Mouse (Mus musculus) left cerebral cortex, adult 8-10 months (tissue): ENCODE data around the gene Rgl1. TPM values are rescaled to one million over a fixed set of nuclear protein-coding genes. Genes with fewer than 3 reads are reported as not detected.
"Not testable (repeated sequence)": the region's sequence is repeated elsewhere in the genome, so short reads cannot be mapped to it uniquely, and the experiment has no call there.

Experiments used
- DNase-seq, 2 experiments: peaks; one replicate each; pipeline ENCODE4 v3.0.0; 2022; ENCODE audit warnings: low spot score in 2 of 2
- total RNA-seq, 4 experiments: library from RNA; stranded (reverse); gene quantifications; 2 replicates each; pipeline ENCODE4 v1.2.4; 2022

Rgl1 gene
- total RNA-seq, 4 experiments from 2014 or later = 100 to 110 (median 103) TPM

DNA sequence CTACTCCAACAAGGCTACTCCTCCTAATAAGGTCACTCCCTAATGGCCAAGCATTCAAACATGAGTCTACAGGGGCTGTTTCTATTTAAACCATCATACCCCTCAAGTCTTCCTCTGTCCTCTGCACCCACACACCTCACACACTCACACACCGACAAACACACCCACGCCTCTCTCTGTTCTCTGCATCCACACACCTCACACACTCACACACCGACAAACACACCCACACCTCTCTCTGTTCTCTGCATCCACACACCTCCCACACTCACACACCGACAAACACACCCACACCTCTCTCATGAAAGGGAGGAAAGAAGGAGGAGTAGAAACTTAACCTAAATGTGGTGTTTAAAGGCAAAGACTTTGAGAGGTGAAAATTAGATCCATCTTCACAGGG, 106.2 kb downstream of the Rgl1 start:
- DNase-seq = peak in 1 of 2 experiments; percentile 44

DNA sequence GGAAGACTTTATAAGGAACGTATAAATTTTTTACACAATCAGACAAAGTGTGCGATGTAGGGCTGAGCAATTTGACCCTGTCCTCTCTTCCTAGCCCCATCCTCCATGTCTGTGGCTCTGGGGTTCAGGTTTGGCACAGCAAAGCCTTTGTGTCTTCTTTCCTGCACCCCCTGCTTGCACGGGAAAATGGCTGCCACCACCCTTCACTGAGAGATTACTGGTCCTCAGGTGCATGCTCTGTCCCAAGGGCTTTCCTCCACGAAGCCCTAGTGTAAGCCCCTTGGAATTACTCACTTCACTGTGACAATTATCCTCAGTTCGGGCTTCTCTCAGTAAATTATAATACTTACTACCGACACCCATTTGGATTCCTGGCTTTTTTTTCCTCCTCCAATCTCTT, 109.5 kb downstream of the Rgl1 start:
- DNase-seq = no peak

DNA sequence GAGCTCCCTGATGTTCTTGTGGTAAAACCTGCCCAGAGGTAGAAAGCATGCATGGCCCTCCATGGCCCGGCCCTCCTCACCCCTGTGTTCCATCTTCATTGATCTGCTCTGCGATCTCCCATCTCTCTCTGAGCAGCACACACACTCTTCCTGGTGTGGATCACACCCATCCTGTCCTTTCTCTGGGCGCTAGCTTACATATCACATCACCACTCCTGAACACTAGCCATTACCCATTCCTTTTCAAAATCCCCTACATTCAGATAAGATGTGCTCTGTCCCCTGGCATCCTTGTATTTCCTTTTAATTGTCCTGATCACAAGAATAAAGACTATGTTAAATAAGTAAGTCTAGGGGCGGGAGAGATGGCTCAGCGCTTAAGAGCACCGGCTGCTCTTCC, 111.3 kb downstream of the Rgl1 start:
- no peak for DNase-seq

- no peak for DNase-seq
Observed at GRCm38 (mm10) chr1:152651495-152651874, 114.7 kb downstream of the Rgl1 start.

DNA sequence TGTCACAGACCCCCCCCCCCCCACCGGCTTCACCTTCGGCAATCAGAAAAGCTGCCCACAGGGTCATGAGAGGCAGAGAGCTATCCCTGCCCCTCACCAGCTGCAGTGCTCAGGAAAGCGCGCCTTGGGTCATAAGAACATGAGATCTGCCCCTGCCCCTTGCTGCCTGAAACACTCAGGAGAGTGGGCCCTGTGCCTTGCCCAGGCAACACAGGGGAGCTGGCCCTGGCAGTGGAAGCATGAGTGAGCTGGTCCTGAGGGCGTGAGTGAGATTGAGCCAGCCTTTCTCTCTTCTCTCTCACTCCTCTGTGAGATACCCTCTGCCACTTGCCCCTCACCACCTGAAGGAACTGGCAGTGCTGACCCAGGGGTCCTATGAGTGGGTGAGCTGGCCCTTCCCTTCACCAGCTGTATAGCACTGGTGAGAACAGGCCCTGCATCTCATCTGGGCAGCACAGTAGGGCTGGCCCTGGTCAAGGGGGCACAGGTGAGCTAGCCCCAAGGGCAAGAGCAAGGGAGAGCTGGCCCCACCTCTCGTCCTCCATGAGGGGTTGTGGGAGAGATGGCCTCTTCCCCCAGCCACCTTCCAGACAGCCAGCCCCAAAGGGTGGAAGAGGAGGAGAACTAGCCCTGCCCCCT, 115.2 kb downstream of the Rgl1 start:
- no peak for DNase-seq

DNA sequence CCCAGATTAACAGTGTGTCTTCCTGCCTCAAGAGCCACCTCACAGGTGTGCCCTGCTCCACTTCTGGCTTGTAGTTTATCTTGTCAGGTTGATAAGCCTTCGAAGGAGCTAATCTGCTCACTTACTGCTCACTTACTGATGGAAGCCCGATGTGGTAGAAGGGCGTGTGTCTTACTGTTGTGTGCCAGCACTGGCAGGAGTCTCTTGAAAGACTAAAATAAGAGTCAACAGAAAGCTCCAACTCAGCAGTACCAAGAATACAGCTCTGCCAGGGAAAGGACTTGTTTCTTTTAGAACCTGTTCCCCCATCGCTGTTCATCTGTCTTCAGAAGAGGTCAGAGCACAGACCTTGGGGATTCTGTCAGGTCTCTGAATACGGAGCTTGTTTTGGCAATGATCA, 118.1 kb downstream of the Rgl1 start:
- DNase-seq = no peak

DNA sequence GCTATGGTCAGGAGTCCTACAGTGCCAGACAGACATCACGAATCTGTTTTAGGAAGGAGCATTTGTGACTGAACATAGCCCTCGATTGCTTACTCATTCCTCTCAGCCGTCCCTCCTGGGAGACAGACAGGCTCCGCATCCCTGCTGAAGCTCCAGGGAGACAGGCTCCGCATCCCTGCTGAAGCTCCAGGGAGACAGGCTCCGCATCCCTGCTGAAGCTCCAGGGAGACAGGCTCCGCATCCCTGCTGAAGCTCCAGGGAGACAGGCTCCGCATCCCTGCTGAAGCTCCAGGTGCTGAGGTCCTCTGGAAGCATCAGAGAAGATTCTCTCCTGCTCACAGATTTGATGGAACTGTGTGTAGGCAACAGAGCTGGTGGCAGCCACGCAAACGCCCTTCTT, 123.9 kb downstream of the Rgl1 start:
- not testable (repeated sequence) for DNase-seq

GRCm38 (mm10) chr1:152640195-152640981, 125.8 kb downstream of the Rgl1 start:
- DNase-seq = peak in 1 of 2 experiments; percentile 48

DNA sequence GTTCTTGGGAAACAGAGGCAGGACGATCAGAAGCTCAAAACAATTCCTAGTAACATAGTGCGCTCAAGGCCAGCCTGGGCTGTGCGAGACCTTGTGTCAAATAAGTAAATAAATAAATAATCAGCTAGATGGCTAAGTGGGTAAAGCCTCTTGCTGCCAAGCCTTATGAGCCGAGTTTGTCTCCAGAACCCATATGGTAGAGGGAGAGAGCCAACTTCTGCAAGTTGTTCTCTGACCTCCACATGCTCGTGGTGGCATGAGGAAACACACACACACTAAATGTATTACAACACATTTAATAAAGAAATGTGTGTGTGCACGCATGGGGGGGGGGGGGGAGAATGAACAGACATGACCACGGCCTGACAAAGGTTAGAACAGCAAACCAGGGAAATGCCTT, 126.8 kb downstream of the Rgl1 start:
- no peak for DNase-seq

DNA sequence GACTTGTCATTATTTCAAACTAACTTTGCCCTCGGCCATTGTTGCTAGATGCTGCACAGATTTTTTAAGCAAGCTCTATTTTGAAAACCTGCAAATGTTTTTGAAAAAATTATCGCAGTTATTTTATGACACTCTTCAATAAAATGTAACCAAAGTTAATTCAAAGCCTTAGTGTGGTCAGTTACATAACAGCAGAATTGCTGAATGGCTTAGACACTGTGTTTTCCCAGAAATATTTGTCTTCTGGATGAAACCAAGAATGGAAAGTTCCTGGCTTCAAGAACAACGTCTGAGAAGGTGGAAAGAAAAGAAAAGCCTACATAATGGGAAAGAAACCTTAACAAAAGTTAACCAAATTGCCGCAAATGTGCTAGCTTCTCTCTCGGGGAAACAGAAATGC, 131.5 kb downstream of the Rgl1 start:
- DNase-seq = no peak

GRCm38 (mm10) chr1:152629780-152630179, 136.4 kb downstream of the Rgl1 start:
- no peak for DNase-seq

DNA sequence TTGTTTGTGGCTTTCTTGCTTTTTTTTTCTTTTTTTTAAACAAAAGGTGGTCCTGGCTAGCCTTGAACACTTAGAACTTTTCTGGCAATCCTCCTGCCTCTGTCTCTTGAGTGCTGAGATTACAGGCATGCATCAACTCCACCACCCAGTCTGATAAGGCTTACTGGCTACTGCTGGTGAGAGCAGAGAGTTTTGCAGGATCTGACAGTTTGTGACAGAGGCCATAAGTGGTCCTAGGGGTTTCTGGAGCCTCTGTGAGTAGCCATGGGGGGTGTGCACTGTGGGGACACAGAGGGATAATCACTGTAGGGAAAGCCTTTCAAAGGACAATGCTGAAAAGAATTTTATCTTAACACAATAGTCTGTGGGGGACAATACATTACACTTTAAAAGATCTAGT, 140.5 kb downstream of the Rgl1 start:
- DNase-seq = no peak

GRCm38 (mm10) chr1:152624644-152625454, 141.3 kb downstream of the Rgl1 start:
- no peak for DNase-seq

GRCm38 (mm10) chr1:152623375-152624270, 142.5 kb downstream of the Rgl1 start:
- DNase-seq = no peak

GRCm38 (mm10) chr1:152622765-152623211, 143.4 kb downstream of the Rgl1 start:
- no peak for DNase-seq

- DNase-seq = no peak
Observed at GRCm38 (mm10) chr1:152621624-152622023, 144.5 kb downstream of the Rgl1 start.

GRCm38 (mm10) chr1:152619396-152619795, 146.8 kb downstream of the Rgl1 start:
- DNase-seq = no peak

GRCm38 (mm10) chr1:152618896-152619295, 147.3 kb downstream of the Rgl1 start:
- DNase-seq = no peak

GRCm38 (mm10) chr1:152618381-152618780, 147.8 kb downstream of the Rgl1 start:
- no peak for DNase-seq

- DNase-seq = no peak
Observed at GRCm38 (mm10) chr1:152617745-152618342, 148.3 kb downstream of the Rgl1 start.

GRCm38 (mm10) chr1:152616777-152617057, 149.4 kb downstream of the Rgl1 start:
- no peak for DNase-seq
